Mouse (Mus musculus): Measurements from ENCODE around the gene Ntn1.
A peak's percentile ranks its signal among the peaks of the same experiment; 100 is the strongest.

Ntn1 gene

DNA sequence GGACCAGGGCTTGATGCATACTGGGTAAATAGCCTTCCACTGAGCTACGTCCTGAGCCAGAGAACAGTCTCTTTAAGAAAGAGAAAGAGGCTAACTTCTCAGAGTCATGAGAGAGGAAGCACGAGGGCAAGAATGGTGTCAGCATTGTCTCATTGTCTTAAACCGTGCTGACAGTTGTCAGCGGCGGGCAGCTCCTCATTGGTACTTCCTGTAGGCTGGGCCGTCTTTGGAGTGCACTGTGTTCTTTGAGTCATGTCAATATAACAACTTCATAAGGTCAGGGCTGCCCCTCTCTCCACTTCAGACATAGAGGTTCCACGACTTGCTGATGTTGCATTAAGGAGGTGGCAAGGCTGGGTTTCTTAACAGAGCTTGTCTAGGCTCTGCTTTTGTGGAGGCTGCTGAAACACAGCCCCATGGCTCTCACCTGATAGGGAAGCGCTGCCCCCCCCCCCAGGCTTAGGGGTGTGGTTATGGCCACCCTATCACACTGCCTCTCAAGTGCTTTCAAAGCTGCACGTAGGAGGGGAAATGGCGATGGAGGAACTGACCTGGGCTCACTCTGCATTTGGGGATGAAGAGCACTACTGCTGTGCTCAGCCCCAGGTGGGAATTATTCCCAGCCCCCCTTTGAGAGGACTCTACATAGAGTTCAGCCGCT lies 6.8 kb upstream of the Ntn1 start:
- DNase-seq (ENCODE audit: low spot score in 2 of 2) = no peak

DNA sequence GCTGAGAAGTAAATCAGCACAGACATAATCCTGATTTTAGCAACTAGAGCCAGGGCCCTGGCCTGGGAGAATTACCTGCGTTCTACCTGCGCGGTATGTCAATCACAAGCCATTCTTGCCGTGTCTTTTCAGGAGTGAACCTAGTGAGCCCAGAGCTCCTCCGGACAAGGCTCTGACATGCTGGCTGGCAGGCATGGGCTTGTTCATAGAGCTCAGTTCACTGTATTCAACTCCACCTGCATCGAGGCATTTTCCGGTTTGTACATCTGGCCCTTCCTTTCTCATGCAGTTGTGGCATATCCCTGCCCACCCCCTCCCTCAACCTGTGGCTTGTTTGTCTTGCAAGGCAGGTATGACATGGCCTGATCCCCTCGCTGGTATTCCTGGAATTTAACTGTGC lies 5.0 kb upstream of the Ntn1 start:
- no peak for DNase-seq (ENCODE audit: low spot score in 2 of 2)

- peak; percentile 31 to 38 for DNase-seq (ENCODE audit: low spot score in 2 of 2)
These were observed 3.6 kb upstream of the Ntn1 start for GRCm38 (mm10) chr11:68404185-68404584.

DNA sequence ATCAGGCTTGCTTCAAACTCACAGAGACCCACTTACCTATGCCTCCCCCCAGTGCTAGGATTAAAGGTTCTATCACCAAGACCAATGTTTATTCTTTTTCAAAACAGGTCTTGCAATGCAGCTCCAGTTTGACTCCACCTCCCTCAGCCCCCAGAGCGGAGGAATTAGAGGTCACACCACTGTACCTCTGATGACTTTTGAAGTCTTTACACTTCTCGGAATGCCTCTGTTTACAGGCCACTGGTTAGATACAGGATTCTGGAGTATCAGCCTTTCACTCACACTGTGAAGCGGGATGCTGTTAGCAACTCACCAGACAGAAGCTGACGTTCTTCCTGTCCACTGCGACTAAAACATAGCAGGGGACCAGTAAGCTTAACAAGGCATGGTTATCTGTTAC lies 805 bp upstream of the Ntn1 start:
- DNase-seq (ENCODE audit: low spot score in 2 of 2) = no peak

DNA sequence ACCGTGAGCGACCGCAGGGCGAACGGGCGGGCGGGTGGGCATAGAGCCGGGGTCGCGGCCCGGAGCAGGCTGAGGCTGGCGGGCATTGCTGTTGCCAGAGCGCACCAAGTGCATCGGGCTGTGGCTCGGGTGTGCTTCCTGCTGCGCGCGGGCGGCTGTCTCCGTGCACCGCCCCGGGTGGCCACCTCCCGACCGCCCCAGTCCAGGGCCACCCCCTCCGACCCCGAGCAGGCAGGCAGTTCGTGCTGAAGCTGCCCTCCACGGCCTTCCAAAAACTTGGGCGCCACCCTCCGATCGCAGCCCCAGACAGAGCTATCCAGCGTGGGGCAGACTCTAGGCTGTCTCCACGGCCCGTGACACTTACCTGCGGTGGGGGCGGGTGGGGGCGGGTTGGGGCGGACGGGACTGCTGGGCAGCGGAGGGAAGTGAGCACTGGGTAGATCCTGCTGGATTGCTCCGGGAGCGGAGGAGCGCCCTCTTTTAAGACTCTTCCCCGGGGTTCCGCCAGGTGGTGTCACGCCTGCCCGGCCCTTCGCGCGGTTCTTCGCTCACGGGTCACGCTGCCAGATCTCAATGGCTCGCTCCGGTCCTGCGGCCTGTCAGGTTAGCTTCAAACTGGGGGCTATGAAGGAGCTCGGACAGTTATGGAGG lies 477 bp downstream of the Ntn1 start:
- DNase-seq (ENCODE audit: low spot score in 2 of 2) = no peak

DNA sequence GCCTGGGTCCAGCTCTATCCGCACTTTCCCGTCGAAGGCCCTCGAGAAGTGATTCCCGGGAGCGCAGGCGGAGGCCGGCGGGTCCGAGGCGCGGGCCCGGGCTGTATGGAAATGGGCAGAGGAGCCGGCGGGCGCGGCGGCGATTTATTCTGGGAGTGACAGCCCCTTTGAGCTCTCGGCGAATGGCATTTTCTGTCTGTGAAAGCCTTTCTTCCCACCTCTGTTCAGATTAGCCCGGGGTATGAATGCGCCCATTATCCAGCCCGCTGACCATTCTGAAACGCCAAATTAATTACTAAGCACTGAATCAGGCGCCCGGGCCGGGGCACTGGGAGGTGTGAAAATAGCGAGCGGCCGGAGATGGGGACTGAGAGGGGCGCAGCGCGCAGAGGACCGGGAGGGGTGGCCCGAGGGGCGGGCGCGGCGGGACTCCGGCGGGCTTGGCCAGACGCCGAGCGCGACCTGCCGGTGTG lies 1.0 kb downstream of the Ntn1 start:
- DNase-seq (ENCODE audit: low spot score in 2 of 2) = no peak

DNA sequence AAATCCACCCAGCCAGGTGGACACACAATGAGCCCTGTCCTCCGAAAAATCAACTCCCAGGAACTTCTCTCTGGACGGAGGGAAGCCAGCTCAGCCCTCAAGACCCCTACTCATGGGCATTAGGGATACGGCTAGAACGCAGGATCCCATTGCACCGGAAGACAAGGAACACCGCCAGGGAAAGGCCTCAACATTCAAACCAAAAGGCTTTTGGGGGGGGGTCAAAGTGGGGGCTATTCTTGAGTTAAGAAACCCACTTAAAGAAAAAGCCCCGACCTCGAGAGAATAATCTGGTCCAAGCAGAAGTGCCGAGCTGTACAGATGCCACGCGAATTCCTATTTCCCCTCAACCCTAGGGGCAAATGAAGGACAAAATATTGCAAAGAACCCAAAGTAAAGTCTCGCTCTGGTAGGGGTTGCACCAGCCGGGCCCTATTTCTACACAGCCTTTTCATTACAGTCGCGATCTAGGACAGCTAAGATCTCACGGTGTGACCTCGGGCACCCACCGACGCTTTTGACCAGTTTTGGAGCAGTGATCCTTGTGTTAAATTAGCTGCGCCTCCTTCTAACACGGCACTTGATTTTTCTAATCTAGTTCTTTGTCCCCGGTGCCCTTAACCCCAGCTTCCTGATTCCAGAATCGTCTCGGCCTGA lies 1.6 kb downstream of the Ntn1 start:
- DNase-seq (ENCODE audit: low spot score in 2 of 2) = no peak

- no peak for DNase-seq (ENCODE audit: low spot score in 2 of 2)
These were observed 5.1 kb downstream of the Ntn1 start for GRCm38 (mm10) chr11:68395546-68395945.

DNA sequence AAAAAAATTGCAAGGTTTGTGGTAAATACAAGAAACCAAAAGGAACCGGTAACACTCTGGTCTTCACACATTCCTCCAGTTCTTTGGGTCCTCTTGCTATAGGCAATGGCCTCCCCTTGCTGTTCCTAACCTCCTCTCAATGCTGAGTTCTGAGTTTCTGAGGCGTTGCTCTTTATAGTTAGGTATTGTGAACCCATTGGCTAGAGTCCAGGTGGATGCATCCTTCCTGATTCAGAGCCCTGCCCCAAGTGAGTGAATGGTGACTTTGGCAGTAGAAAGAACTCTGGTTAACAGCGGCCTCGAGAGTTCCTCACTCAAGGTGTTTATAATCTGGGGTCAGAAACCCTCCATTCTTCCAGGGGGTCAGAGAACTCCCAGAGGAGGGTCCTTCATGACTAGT lies 5.9 kb downstream of the Ntn1 start:
- DNase-seq (ENCODE audit: low spot score in 2 of 2) = no peak

GRCm38 (mm10) chr11:68393897-68394490 lies 6.6 kb downstream of the Ntn1 start:
- DNase-seq (ENCODE audit: low spot score in 2 of 2) = no peak

DNA sequence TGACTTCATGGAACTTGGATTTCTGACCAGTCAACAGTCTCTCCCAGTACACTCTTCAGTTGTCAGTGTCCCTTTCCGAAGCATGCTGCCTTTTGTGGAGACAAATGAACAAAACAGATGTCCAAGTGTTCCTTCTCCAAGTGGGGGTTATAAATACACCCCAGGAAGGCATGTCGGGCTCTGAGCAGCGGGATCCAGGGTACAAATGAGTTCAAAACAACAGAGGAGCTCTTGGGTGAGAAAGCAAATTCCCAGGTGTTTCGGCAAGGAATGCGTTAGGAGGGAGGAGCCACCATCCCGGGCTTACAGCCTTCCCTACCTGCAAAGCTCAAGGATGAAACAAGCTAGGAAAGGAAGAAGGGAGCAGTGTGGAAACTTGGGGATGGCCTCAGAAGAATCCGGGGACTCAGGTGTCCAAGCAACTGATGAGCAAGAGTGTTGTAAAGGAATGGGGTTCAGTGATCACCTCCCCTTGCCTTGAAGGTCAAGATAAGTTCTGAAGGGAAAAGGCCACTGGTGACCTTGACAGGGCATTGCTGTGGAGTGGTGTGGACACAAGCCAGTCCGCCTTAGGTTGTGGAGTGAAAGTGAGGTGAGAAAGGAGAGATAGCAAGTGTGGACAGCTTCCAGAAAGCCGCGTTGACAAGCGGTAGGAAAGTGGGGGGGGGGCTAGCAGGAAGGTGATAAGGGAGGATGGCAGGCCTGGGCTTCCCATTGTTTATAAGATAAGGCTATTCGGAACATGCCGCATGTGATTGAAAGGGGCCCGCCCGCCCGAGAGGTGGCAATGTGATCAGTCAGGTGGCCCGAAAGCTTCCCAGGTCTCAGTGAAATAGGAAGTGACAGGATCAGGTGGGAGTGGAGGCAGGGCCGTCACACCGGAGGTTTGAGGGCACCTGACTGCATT lies 10.0 kb downstream of the Ntn1 start:
- no peak for DNase-seq (ENCODE audit: low spot score in 2 of 2)

DNA sequence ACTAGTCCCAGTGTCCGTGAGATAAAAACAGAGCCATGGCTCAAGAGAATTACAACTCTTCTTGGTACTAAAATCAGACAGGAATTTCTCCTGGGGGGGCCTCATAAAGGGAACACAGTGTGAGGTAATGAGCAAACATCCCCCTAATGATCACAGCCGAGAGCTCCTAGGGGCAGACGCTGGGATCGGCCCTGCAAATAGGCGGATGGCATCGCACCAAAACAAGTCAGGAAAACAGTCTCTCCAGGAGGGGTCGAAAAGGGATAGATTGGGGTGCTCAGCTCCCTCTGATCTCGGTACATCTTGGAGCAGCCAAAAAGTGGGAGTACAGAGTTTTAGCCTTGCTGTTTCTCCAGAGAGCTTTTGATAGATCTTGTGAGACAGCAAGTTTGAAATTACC lies 11.0 kb downstream of the Ntn1 start:
- DNase-seq (ENCODE audit: low spot score in 2 of 2) = no peak

GRCm38 (mm10) chr11:68388655-68389015 lies 12.0 kb downstream of the Ntn1 start:
- DNase-seq (ENCODE audit: low spot score in 2 of 2) = no peak

DNA sequence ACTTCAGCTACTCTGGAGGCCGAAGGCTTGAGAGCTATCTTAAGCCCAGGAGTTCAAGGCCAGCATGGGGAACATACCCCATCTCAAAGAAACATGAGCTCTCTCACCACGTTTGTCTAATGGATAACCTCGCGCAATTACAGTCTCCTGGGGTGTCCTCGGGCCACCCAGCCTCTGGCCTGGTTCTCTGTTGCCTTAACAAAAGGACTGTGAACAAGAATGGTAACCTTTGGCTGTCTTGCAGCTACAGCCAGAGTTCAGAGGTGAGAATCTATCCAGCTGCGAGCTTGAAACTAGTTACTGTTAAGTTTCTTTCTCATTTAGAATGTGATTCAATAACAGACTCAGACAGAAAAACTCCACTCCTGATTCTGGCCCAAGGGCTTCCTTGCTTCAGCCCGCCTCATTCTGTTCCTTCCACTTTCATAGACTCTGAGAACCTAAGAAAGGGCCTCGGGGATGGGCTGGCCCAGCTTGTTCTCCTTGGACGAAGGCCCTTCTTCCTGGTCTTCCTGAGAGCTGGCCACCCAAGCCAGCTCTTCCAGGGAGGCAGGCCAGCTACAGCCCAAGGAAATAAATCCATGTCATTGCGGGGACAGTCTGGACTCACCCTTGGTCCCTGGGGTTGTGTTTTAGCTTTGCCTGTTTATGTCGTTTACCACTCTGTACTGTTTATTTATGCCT lies 12.5 kb downstream of the Ntn1 start:
- no peak for DNase-seq (ENCODE audit: low spot score in 2 of 2)

DNA sequence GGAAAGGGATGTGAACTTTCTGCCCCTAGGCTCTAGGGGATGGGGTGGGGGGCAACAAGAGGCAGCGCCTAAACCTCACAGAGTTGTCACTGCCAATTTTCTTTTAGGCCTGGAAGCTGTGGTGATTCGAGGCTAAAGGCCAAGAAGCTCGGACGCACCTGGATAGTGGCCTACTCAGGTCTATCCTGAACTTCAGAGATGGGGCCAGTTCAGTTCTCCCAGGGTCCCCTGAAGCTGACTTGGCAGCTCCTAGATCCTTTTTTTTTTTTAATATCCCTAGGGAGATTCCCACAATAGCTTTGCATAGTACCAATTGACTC lies 13.2 kb downstream of the Ntn1 start:
- no peak for DNase-seq (ENCODE audit: low spot score in 2 of 2)

DNA sequence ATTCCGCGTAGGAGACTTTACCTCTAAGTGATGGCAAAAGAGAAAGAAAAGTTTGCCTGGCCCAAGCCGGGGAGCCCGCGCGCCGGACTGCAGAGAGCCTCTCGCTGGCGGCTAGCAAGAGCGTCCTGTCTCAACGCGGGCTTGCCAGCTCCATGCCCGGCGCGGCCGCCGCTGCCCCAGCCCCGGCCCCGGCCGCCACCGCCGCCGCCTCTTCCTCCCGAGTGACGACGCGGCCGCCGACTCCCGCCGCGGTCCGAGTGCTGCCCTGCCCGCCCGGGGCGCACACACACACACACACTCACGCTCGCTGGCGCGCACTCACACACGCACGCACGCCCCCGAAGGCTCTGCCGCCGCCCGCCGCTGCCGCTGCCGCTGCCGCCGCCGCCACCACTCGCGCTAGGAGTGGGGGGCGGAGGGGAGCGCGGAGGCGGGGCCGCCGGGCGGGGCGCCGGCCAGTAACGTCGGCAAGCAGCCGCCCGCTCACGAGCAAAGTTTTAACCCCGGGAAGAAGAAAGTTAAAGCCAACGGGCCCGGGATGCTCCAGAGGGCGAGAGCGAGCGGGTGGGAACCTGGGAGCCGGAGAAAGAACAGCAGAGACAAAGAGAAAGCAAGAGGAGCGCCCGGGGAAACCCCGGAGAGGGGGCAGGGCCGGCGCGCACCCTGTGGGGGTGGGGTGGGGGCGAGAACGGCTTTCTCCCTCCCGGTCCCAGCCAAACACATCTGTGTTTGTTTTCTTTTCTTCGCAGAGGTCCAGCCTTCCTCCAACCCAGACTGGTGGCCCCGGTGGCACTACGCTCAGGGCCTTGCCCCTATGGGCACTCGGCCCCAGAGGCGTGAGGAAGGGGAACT lies 13.8 kb downstream of the Ntn1 start:
- DNase-seq (ENCODE audit: low spot score in 2 of 2) = no peak

DNA sequence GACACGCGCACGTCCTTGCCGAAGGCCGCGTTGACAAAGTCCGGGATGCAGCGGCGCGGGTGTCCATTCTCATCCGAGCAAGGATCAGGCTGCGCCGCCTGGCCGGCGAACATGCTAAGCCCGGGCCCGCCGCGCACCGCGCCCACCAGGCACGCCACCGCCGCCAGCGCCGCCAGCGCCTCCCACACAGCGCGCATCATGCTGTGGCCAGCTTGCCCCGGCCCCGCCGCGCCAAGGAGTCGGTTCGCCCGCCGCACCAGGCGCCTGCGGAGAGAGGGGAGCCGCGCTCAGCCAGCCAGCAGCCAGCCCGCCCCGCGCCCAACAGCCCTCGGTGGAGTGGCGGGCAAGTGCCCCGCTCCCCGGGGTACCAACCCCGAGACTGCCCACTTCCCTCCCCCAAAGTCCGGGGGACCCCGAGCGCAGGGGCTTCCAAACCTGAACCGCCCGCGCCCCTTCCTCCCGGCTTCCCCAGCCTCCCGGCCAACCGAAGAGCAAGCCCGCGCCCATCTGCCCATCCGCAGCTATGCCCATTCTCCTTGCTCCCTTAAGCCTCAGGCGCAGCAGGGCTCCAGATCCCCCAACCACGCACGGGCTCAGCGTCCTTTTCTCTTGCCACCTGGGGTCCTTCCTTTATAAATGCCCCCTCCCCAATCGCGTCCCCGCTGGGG lies 14.6 kb downstream of the Ntn1 start:
- no peak for DNase-seq (ENCODE audit: low spot score in 2 of 2)

DNA sequence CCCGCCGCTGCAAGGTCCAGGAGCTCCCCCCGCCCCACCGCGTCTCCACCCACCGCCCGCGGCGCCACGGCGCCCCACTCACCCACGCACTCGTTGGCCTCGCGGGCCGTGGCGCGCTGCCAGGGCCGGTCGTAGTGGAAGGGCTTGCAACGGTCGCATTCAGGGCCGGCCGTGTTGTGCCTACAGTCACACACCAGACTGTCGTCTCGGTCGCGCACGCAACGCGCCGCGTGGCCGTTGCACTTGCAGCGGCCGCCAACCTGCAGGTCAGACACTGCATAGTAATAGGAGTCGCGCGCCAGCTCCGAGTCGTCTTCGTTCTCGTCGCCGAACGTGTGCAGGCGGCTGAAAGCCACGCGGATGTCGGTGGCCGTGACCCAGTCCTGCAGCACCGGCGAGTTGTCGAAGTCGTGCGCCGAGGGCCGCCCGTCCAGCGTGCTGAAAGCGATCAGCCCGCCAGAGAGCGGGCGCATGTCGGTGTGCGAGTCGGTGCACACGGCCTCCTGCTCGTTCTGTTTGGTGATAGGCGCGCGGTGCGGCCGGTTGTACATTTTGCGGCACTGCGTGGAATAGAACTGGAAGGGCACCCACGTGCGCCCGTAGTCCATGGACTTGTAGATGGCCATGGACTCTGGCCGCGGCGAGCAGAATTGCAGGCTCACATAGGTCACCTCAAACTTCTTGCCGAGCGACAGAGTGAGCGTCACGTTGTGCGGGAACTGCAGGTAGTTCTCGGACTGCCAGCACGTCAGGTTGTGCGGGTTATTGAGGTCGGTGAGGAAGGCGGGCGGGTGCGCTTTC lies 15.4 kb downstream of the Ntn1 start:
- peak in 1 of 2 experiments; percentile 13 for DNase-seq (ENCODE audit: low spot score in 2 of 2)

- DNase-seq (ENCODE audit: low spot score in 2 of 2) = no peak
These were observed 16.0 kb downstream of the Ntn1 start for GRCm38 (mm10) chr11:68384592-68385020.
